Mouse (Mus musculus): Measurements from ENCODE around the gene Fxr2. TPM values are rescaled to one million over a fixed set of nuclear protein-coding genes. Genes with fewer than 3 reads are reported as not detected.

The Fxr2 gene
- total RNA-seq (2021) = 100 to 1,000 TPM; 146 TPM
- long read RNA-seq, experiment 1, transcript Fxr2-201 (17 exons, 2,951 nt) = major isoform, 193 of 220 reads
- long read RNA-seq, experiment 1, partial matches to known transcripts = 9 of 220 reads
- long read RNA-seq, experiment 1, other reads (novel, unspliced or antisense) = 18 of 220 reads
- long read RNA-seq, experiment 2, transcript Fxr2-201 (17 exons, 2,951 nt) = major isoform, 133 of 173 reads
- long read RNA-seq, experiment 2, partial matches to known transcripts = 11 of 173 reads
- long read RNA-seq, experiment 2, other reads (novel, unspliced or antisense) = 29 of 173 reads

DNA sequence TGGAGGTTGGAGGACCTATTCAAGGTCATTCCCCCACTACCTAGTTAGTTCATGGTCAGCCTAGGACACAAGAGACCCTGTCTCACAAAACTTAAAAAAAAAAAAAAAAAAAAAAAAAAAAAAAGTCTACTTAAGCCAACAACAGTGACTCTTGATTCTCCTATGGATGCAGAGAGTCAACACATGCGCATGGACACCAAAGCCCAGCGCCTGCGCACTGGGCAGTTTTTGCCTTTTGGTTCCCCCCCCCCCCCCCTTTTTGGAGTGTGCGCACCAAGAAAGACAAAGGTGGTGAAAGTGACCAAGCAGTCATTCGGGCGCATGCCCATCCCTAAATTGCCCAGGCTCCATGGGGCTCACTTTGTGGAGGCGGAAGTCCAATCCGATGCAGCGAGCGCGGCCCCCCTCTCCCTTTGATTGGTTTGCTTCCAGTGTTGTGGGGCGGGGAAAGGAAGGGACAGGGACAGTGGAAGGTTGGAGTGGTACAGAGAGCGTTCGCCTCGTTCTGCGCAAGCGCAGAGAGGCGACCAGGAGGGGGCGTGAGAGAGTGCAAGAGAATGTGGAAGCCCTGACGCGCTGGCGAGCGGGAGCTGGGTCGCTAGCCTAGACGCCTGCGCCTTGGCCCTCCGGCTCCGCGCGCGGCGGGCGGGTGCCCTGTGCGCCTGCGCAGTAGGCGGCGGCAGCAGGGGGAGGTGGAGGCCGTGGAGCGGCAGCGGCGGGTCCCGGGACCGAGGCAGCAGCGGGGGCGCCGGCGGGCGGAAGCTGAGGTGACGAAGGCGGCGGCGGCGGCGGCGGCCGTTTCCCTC is at the start of gene Fxr2:
TSS of gene Fxr2 (plus strand) at position 707 of the 806 bp plus-strand sequence.
- peak; percentile 71 for TF ChIP-seq CTCF (IDR thresholded peaks at IDR 0.05)
- H3K27ac ChIP-seq = peak within 1 kb of the TSS; percentile 85
- DNase-seq (ENCODE audit: extremely low spot score in 1 of 2, low spot score in 2 of 2) = peak; percentile 100
- intact Hi-C loops (cut with DNase I) = loop anchor here (1.0 to 5.0 kb wide), 2 partner anchors 30 to 125 kb away; partner anchors contain the start of genes Mpdu1 and Polr2a
- peak within 1 kb of the TSS; percentile 79 for H3K4me3 ChIP-seq

DNA sequence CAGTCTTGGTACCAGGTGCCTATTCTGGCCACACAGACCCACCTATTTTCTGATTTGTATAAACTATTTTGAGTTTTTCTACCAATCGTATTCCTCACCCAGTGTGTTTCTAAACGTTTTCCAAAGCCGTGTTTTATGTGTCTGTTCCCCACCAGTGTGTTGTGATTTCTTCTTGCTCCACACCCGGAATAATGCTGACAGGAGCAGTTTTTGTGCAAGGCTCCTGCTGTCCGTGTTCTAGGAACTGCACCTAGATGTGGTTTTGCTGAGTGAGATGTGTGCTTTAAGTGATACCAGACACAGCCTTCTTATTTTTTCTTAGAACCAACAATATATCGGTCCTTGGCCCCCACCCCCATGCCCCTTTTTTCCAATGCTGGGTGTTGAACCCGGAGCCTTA is 48.8 kb upstream of the Fxr2 start:
- intact Hi-C loops (cut with DNase I) = loop anchor here (5.0 kb wide), 1 partner anchor 167 kb away; no protein-coding TSS in a partner anchor
- no peak overlapping the region for H3K4me3 ChIP-seq
- TF ChIP-seq CTCF (IDR thresholded peaks at IDR 0.05) = no peak

DNA sequence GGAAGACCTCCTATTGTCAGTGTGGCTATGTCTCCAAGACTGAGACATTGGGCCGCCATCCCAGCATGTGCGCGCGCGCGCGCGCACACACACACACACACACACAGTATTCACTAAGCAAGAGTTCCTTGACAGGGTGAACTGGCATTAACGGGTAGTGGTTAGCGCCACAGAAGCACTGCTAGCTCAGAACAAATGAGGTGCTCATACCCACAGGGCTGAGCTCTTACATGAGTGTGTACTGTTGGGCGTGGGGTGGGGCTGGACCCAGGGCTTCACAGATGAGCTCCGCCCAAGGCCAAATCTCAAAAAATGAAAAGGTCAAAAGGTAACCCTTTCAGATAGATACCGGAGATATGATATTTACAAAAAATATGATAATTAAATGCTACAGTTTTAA is 47.9 kb upstream of the Fxr2 start:
- DNase-seq (ENCODE audit: extremely low spot score in 1 of 2, low spot score in 2 of 2) = no peak

More for the DNA sequence above, 48.8 kb upstream of the Fxr2 start:
- no peak overlapping the region for H3K27ac ChIP-seq
- no peak for DNase-seq (ENCODE audit: extremely low spot score in 1 of 2, low spot score in 2 of 2)

DNA sequence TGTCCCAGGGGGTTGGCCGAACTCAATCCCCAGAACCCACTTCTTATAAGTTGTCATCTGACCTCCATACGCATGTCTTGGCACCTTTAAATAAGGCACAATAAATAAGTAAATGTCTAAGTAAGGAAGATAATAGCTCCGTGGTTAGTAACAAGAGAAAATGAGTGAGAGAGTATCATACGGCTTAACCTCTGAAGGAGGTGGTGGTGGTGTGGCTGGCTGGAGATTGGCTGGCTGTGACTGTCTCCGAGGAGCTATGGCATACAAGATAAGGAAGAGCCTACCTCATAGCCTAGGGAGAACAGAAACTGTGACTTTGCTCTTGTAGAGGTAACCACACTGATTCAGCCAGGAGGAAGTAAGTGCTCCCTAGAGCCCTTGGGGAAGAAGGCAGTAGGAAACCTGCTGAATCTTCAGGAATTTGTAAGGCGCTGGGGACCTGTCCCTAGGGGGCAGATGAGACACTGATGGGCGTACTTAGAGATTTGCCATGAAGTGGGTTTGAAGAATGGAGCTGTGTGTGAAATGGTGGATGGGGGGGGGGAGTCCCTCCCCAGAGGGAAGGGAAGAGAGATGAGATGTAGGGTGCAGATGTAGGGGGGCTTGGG is 47.0 kb upstream of the Fxr2 start:
- no peak for DNase-seq (ENCODE audit: extremely low spot score in 1 of 2, low spot score in 2 of 2)
- Histone ChIP-seq H3K4me3 (no peak overlapping the region), H3K27ac (no peak overlapping the region)
- TF ChIP-seq CTCF (IDR thresholded peaks at IDR 0.05) = no peak
- intact Hi-C loops (cut with DNase I) = no loop called here

More for the DNA sequence above, 47.9 kb upstream of the Fxr2 start:
- Histone ChIP-seq H3K4me3 (no peak overlapping the region), H3K27ac (no peak overlapping the region)
- no peak for TF ChIP-seq CTCF (IDR thresholded peaks at IDR 0.05)
- intact Hi-C loops (cut with DNase I) = loop anchor here (5.0 kb wide), 1 partner anchor 168 kb away; no protein-coding TSS in a partner anchor

DNA sequence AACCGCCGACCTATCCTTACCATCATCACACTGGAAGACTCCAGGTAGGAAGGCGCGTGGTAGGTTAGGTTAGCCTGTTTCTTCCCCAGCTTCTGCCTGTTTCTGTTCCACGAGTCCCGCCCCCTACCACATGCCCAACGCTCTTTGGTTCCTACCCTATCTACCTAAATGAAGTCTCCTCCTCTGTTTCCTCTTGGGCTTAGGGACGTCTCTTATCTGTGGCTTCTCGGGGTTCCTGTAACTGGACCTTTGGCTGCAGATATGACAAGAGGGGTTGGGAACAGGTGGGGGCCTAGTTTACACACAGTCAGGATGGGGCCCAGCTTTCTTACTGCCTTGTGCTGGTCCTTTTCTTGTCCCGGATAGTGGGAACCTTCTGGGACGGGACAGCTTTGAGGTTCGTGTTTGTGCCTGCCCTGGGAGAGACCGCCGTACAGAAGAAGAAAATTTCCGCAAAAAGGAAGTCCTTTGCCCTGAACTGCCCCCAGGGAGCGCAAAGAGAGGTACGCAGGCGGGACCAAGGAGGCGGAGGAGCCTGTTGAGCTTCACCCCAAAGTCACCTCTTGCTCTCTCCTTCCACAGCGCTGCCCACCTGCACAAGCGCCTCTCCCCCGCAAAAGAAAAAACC is 43.5 kb upstream of the Fxr2 start:
- Histone ChIP-seq H3K4me3 (no peak overlapping the region), H3K27ac (no peak overlapping the region)
- intact Hi-C loops (cut with DNase I) = no loop called here
- TF ChIP-seq CTCF (IDR thresholded peaks at IDR 0.05) = no peak
- no peak for DNase-seq (ENCODE audit: extremely low spot score in 1 of 2, low spot score in 2 of 2)

DNA sequence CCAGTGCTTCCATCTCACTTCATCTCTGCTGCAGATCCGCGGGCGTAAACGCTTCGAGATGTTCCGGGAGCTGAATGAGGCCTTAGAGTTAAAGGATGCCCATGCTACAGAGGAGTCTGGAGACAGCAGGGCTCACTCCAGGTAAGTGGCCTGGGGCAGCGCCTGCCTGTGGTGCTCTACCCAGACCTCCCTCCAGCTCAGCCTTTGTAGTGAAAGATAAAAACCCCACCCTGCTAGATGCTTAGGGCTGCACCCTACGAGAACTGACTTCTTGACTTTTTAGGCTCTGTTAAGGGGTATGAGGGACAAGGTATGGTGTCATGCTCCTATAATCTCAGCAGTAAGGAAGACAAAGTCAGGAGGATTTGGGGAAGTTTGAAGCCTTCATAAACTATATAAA is 42.2 kb upstream of the Fxr2 start:
- Histone ChIP-seq H3K4me3 (no peak overlapping the region), H3K27ac (no peak overlapping the region)
- no peak for DNase-seq (ENCODE audit: extremely low spot score in 1 of 2, low spot score in 2 of 2)
- intact Hi-C loops (cut with DNase I) = no loop called here
- no peak for TF ChIP-seq CTCF (IDR thresholded peaks at IDR 0.05)

DNA sequence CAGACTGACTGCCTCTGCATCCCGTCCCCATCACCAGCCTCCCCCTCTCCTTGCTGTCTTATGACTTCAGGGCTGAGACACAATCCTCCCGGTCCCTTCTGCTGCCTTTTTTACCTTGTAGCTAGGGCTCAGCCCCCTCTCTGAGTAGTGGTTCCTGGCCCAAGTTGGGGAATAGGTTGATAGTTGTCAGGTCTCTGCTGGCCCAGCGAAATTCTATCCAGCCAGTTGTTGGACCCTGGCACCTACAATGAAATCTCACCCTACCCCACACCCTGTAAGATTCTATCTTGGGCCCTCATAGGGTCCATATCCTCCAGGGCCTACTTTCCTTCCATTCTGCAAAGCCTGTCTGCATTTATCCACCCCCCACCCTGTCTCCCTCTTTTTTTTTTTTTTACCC is 41.4 kb upstream of the Fxr2 start:
- TF ChIP-seq CTCF (IDR thresholded peaks at IDR 0.05) = no peak
- Histone ChIP-seq H3K27ac (peak overlapping the region; percentile 13; the same call in 1 of the 2 replicates), H3K4me3 (no peak overlapping the region)
- no peak for DNase-seq (ENCODE audit: extremely low spot score in 1 of 2, low spot score in 2 of 2)
- intact Hi-C loops (cut with DNase I) = no loop called here

DNA sequence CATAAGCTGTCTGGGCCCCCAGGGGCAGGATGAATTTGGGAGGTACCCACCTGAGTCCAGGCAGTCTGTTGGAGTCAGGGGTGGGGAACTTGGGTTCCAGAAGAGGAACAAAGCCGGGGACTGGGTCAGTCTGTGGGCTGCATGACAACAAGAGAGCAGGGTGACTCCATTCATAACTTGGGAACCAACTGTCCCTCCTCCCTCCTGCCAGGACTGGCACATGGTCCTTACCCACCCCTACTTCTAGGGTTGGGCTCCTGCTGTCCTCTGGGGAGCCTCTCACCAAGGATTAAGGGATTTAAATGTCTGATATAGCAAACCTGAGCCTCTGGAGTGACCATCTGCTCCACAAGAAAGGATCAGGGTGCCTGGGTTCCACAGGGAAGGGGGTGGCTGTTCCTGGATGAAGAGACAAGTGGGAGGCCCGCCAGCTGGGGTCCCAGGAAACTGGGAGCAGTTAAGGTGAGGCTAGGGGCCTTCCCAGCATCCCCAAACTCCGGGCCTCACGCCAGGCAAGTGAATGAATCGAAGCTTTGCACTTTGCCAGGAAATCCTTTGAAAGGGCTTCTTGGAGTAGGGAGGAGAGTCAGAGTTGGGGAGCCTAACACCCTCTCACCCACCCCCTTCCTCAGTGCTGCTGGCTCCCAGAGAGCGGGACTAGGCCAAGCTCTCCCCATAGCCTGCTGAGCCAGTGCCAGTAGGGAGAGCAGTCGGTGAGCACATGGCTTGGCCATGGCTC is 40.7 kb upstream of the Fxr2 start:
- H3K27ac ChIP-seq = peak overlapping the region; percentile 13
- no peak overlapping the region for H3K4me3 ChIP-seq
- peak; percentile 45 to 71 for DNase-seq (ENCODE audit: extremely low spot score in 1 of 2, low spot score in 2 of 2)
- intact Hi-C loops (cut with DNase I) = no loop called here
- TF ChIP-seq CTCF (IDR thresholded peaks at IDR 0.05) = no peak

DNA sequence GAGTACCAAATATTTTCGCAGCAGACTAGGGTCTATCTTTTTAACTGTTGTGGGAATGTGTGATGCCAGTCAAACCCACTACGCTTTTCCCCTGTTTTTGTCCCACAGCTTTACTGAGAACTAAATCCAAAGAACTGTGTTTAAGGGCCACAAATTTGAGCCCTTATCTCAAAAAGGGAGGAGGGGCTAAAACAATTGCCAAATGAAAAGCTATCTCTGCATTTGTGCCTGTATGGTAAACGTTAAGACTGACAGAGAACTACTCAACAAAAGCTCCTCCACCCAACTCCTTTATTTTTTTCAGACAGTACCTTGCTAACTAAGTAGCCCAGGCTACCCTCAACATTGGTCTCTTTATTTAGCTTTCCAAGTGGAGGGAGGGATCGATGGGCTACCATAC is 40.0 kb upstream of the Fxr2 start:
- H3K27ac ChIP-seq = peak overlapping the region; percentile 47; the same call in 1 of the 2 replicates
- no peak overlapping the region for H3K4me3 ChIP-seq
- DNase-seq (ENCODE audit: extremely low spot score in 1 of 2, low spot score in 2 of 2) = no peak
- intact Hi-C loops (cut with DNase I) = no loop called here
- TF ChIP-seq CTCF (IDR thresholded peaks at IDR 0.05) = no peak

DNA sequence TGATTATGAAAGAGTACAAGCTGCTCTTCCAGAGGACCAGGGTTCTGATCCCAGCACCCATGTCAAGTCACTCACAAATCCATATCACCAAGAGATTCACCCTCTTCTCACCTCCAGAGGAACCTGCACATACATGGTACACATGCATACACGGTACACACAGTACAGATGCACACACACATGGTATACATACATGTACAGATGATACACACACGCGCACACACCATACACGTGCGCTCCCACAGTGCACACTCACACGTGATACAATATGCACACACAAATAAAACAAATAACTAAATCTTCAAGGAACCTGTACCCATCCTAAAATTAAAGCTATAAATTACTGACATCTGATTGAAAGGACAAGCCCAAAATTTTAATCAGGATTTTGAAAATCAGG is 37.9 kb upstream of the Fxr2 start:
- Histone ChIP-seq H3K4me3 (no peak overlapping the region), H3K27ac (no peak overlapping the region)
- intact Hi-C loops (cut with DNase I) = no loop called here
- DNase-seq (ENCODE audit: extremely low spot score in 1 of 2, low spot score in 2 of 2) = no peak
- no peak for TF ChIP-seq CTCF (IDR thresholded peaks at IDR 0.05)

DNA sequence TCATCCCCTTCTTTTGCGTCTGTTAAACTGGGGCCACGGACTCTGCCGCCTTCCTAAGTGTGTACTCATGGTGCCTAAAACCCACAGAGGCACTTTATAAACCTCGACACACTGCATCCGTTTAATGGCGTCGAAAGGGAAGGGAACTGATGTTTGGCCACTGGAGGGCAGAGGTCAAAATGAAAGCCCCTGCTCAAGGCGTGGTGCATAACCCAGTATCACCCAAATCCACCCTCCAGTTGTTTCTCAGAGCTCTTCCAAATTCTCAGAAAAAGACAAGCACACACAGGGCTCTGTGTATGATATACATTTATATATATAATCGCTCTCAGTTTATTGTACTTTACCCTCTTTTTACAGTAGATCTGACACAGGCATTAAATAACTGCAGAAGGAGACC is 33.4 kb upstream of the Fxr2 start:
- intact Hi-C loops (cut with DNase I) = no loop called here
- no peak; the same call in 1 of the 2 replicates for TF ChIP-seq CTCF (IDR thresholded peaks at IDR 0.05)
- DNase-seq (ENCODE audit: extremely low spot score in 1 of 2, low spot score in 2 of 2) = no peak
- H3K27ac ChIP-seq = no peak overlapping the region
- H3K4me3 ChIP-seq = no peak overlapping the region
